Comparison of ENCODE assay signal across 9 mouse cellular contexts in genomic region chr10:68541139-68541942, GRCm38 (mm10). TPM values are rescaled to one million over a fixed set of nuclear protein-coding genes. Genes with fewer than 3 reads are reported as not detected.
A peak's percentile ranks its signal among the peaks of the same experiment; 100 is the strongest.
DNase-seq lines count a peak whose midpoint lies in the region; ATAC-seq and TF ChIP-seq lines count a peak whose summit lies in the region.
"Had no signal": no experiment of that assay in that cellular context is flagged by ENCODE, and none has a peak within 500 bp of the region (broad histone marks: within the 10 kb centered on the region; RNA-seq: fewer than 3 reads in every experiment).

Gene Cabcoco1, minus strand, starts transcription at chr10:68541896.

- peak within 1 kb of the TSS; percentile 20; the same call in 1 of the 2 replicates for H3K4me3 ChIP-seq in forebrain, embryonic 12.5 days (replicated peaks)
- peak within 1 kb of the TSS; percentile 51 for H3K4me3 ChIP-seq in layer of hippocampus, adult 2 months
- H3K4me3 ChIP-seq in liver, postnatal 0 days (ENCODE audit: low read depth, low read length): peak within 1 kb of the TSS; percentile 40
- peak within 1 kb of the TSS; percentile 25 for H3K4me3 ChIP-seq in neural tube, embryonic 13.5 days
- peak within 1 kb of the TSS; percentile 94 for H3K4me3 ChIP-seq in testis, adult 2 months (ENCODE audit: control insufficient read depth, low read depth, low read length)

- TF ChIP-seq EP300 in liver, postnatal 0 days (IDR thresholded peaks at IDR 0.05; ENCODE audit: low read depth): peak; percentile 59; the same call in 1 of the 2 replicates

- no peaks in the 10 kb centered on the region for H3K9me3 ChIP-seq in forebrain, embryonic 12.5 days
- no peaks in the 10 kb centered on the region for H3K9me3 ChIP-seq in liver, postnatal 0 days (ENCODE audit: low read length)
- no peaks in the 10 kb centered on the region for H3K9me3 ChIP-seq in neural tube, embryonic 13.5 days

- DNase-seq in gastrocnemius, postnatal 10 days: peak; percentile 17
- DNase-seq in gastrocnemius, adult 18-20 months (ENCODE audit: low spot score): no peak
- DNase-seq in heart, postnatal 4 days: peak; percentile 74
- DNase-seq in layer of hippocampus, adult 2 months (ENCODE audit: low spot score in 2 of 2): peak; percentile 50 to 53
- DNase-seq in liver, postnatal 0 days: peak; percentile 85

- H3K4me2 ChIP-seq in forebrain, embryonic 12.5 days: peak within 1 kb of the TSS; percentile 26
- H3K4me2 ChIP-seq in liver, postnatal 0 days (ENCODE audit: low read depth, low read length): peak within 1 kb of the TSS; percentile 67
- peak within 1 kb of the TSS; percentile 56 for H3K4me2 ChIP-seq in neural tube, embryonic 13.5 days

- 17% methylated on average over 17 of the region's 17 CpGs for WGBS in forebrain, embryonic 12.5 days
- WGBS in liver, postnatal 0 days (ENCODE audit: insufficient replicate concordance): 6% methylated on average over 17 of the region's 17 CpGs
- WGBS in neural tube, embryonic 13.5 days: 10% methylated on average over 17 of the region's 17 CpGs

- H3K9ac ChIP-seq in forebrain, embryonic 12.5 days: no peak within 1 kb of the TSS
- peak within 1 kb of the TSS; percentile 52 for H3K9ac ChIP-seq in liver, postnatal 0 days (replicated peaks)
- no peak within 1 kb of the TSS for H3K9ac ChIP-seq in neural tube, embryonic 13.5 days

- TF ChIP-seq POLR2A in testis, adult 2 months (IDR thresholded peaks at IDR 0.05; ENCODE audit: control insufficient read depth, low read depth, low read length): peak; percentile 87

- H3K27ac ChIP-seq in forebrain, embryonic 12.5 days: no peak within 1 kb of the TSS
- H3K27ac ChIP-seq in layer of hippocampus, adult 2 months: peak within 1 kb of the TSS; percentile 84
- peak within 1 kb of the TSS; percentile 87 for H3K27ac ChIP-seq in liver, postnatal 0 days (ENCODE audit: low read depth)
- peak within 1 kb of the TSS; percentile 57 for H3K27ac ChIP-seq in neural tube, embryonic 13.5 days (replicated peaks)
- H3K27ac ChIP-seq in testis, adult 2 months (ENCODE audit: control insufficient read depth, insufficient read depth, low read depth, low read length): peak within 1 kb of the TSS; percentile 94

- no peaks in the 10 kb centered on the region for H3K36me3 ChIP-seq in forebrain, embryonic 12.5 days (replicated peaks)
- H3K36me3 ChIP-seq in liver, postnatal 0 days (replicated peaks; ENCODE audit: insufficient read depth, low read length): no peaks in the 10 kb centered on the region
- H3K36me3 ChIP-seq in neural tube, embryonic 13.5 days: no peaks in the 10 kb centered on the region
- no peaks in the 10 kb centered on the region; the same call in 1 of the 2 replicates for H3K36me3 ChIP-seq in testis, adult 2 months (ENCODE audit: control insufficient read depth, insufficient read depth, low read length)
- H3K36me3 ChIP-seq: G1E had no signal

- peaks cover 18% of the 10 kb centered on the region for H3K4me1 ChIP-seq in forebrain, embryonic 12.5 days
- 0 out of 2 replicates have a peak, but pooled peaks cover 4% of the 10 kb centered on the region for H3K4me1 ChIP-seq in liver, postnatal 0 days (ENCODE audit: insufficient read depth)
- peaks cover 17% of the 10 kb centered on the region for H3K4me1 ChIP-seq in neural tube, embryonic 13.5 days (replicated peaks)
- peaks cover 9% of the 10 kb centered on the region for H3K4me1 ChIP-seq in testis, adult 2 months (ENCODE audit: control insufficient read depth, insufficient read depth, low read length)

- no peaks in the 10 kb centered on the region for H3K27me3 ChIP-seq in forebrain, embryonic 12.5 days
- no peaks in the 10 kb centered on the region for H3K27me3 ChIP-seq in liver, postnatal 0 days (ENCODE audit: insufficient read depth, low read length)
- no peaks in the 10 kb centered on the region for H3K27me3 ChIP-seq in neural tube, embryonic 13.5 days
- H3K27me3 ChIP-seq in testis, adult 2 months (ENCODE audit: control insufficient read depth, insufficient read depth, low read length): no peaks in the 10 kb centered on the region

- peak; percentile 49; the same call in 1 of the 2 replicates for ATAC-seq in forebrain, embryonic 12.5 days (ENCODE audit: low FRiP score)
- peak; percentile 94 for ATAC-seq in liver, postnatal 0 days
- ATAC-seq in neural tube, embryonic 13.5 days (ENCODE audit: low read depth): peak; percentile 57

- no peak for TF ChIP-seq CTCF in layer of hippocampus, adult 2 months (conservative IDR thresholded peaks at IDR 0.05)
- peak; percentile 23 for TF ChIP-seq CTCF in liver, postnatal 0 days (IDR thresholded peaks at IDR 0.05; ENCODE audit: low read depth)
- TF ChIP-seq CTCF in testis, adult 2 months (IDR thresholded peaks at IDR 0.05; ENCODE audit: control insufficient read depth, insufficient read depth, insufficient replicate concordance, low read depth, low read length): no peak

RNA-seq across cellular contexts. Expression of gene Cabcoco1, which starts in this region (rescaled TPM):
- total RNA-seq in gastrocnemius, postnatal 10 days (2021): 1 to 10 TPM in 1 of 2 experiments, under 1 TPM in 1; 0.70 to 1.2 TPM
- total RNA-seq in gastrocnemius, adult 18-20 months (2021): under 1 TPM; 0.31 to 0.39 TPM
- polyA plus RNA-seq in forebrain, embryonic 12.5 days (2016; fragmentation: Nextera tagmentation; extraction: Ambion mirVana): 0.36 and 0.38 TPM in 2 replicates
- 10 to 100 TPM; 30.5 to 36.1 TPM for total RNA-seq in heart, postnatal 4 days (2021)
- total RNA-seq in layer of hippocampus, adult 2 months (2021): 1 to 10 TPM; 2.0 to 2.8 TPM
- polyA plus RNA-seq in liver, postnatal 0 days (2015; fragmentation: Nextera tagmentation; extraction: Ambion mirVana): 3.7 and 5.2 TPM in 2 replicates
- polyA plus RNA-seq in neural tube, embryonic 13.5 days (2015; fragmentation: Nextera tagmentation; extraction: Ambion mirVana): 0.30 and 0.52 TPM in 2 replicates
- polyA plus RNA-seq in testis, adult 2 months (2012; rRNA removed): 56.6 and 59.1 TPM in 2 replicates
- total RNA-seq: G1E had no signal
- polyA plus RNA-seq: G1E had no signal

Comparison
In these comparisons a context has a peak if more than half of its experiments do, and no peak if none do; other contexts are left out.
1. RNA of gene Cabcoco1 (total RNA-seq): 30.5 to 36.1 TPM in heart, postnatal 4 days; 2.0 to 2.8 TPM in layer of hippocampus, adult 2 months, 0.70 to 1.2 TPM in gastrocnemius, postnatal 10 days and 0.31 to 0.39 TPM in gastrocnemius, adult 18-20 months; every median in the first group is over 4 times any median in the second.
2. Peak in ATAC-seq, H3K4me3 ChIP-seq and H3K4me2 ChIP-seq in forebrain, embryonic 12.5 days; RNA of the gene not detected or under 1 TPM.
3. Peak in ATAC-seq, H3K4me3 ChIP-seq, H3K27ac ChIP-seq and H3K4me2 ChIP-seq in neural tube, embryonic 13.5 days; RNA of the gene not detected or under 1 TPM.
4. H3K4me3 ChIP-seq: peak in every context shown above with its lines; median percentile 94 in testis, adult 2 months; 51 in layer of hippocampus, adult 2 months; 40 in liver, postnatal 0 days; 25 in neural tube, embryonic 13.5 days; 20 in forebrain, embryonic 12.5 days.
5. Peak in every context shown above with its lines, with median percentiles within 50 percentile points of each other: ATAC-seq and H3K4me2 ChIP-seq.